ENCODE assay signal across 12 mouse cellular contexts in the genomic region with DNA sequence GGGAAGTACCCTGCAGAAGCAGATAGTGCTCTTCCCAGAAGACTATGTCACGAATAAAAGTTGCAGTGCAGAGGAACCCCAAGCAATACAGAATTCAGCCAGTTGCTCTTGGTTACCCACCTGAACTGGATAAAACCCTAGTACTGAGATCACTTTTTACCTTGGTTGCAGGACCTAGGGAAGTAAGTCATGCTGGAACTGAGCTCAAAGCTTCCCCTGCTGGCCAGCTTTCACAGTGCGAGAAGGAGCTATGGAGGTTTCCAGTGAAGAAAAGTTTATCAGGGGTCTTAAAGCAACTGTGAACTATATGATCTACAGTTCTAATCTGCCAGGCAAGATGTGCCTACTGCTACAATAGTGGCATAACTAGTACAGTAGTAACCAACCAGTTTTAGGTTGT. TPM values are rescaled to one million over a fixed set of nuclear protein-coding genes. Genes with fewer than 3 reads are reported as not detected.
A peak's percentile ranks its signal among the peaks of the same experiment; 100 is the strongest.
DNase-seq lines count a peak whose midpoint lies in the region; ATAC-seq and TF ChIP-seq lines count a peak whose summit lies in the region.
"Had no signal": no experiment of that assay in that cellular context is flagged by ENCODE, and none has a peak within 500 bp of the region (broad histone marks: within the 10 kb centered on the region; RNA-seq: fewer than 3 reads in every experiment).

No protein-coding gene starts in this region.

- no peak for DNase-seq in heart, postnatal 0 days (ENCODE audit: low spot score)
- no peak for DNase-seq in heart, adult 9 months (ENCODE audit: low spot score in 2 of 2)
- DNase-seq in midbrain, postnatal 0 days (ENCODE audit: low spot score) = no peak
- DNase-seq in midbrain, embryonic 10.5 days (ENCODE audit: low spot score) = no peak
- peak; percentile 25 to 31 for DNase-seq in thymus, postnatal 36 days
- no peak for DNase-seq in cerebellum, postnatal 25 days
- DNase-seq in adrenal gland, postnatal 25 days = no peak
- DNase-seq: adrenal gland, postnatal 10 days; cerebellum, adult 8-10 months had no signal

- H3K9me3 ChIP-seq in heart, postnatal 0 days (replicated peaks; ENCODE audit: control insufficient read depth, low read length) = no peaks in the 10 kb centered on the region
- H3K9me3 ChIP-seq in midbrain, postnatal 0 days (ENCODE audit: low read length) = no peaks in the 10 kb centered on the region
- peaks cover 10% of the 10 kb centered on the region; the same call in 1 of the 2 replicates for H3K9me3 ChIP-seq in midbrain, embryonic 10.5 days (replicated peaks)
- H3K9me3 ChIP-seq: hindbrain, embryonic 12.5 days had no signal

- peaks cover 11% of the 10 kb centered on the region for H3K4me1 ChIP-seq in heart, postnatal 0 days (ENCODE audit: control insufficient read depth, insufficient read depth)
- H3K4me1 ChIP-seq in midbrain, postnatal 0 days (ENCODE audit: insufficient read depth, low read length) = peaks cover 6% of the 10 kb centered on the region
- peaks cover 16% of the 10 kb centered on the region for H3K4me1 ChIP-seq in midbrain, embryonic 10.5 days

- H3K4me3 ChIP-seq in heart, postnatal 0 days (ENCODE audit: low read depth, low read length) = no peak overlapping the region
- H3K4me3 ChIP-seq in midbrain, postnatal 0 days (ENCODE audit: low read depth, low read length) = no peak overlapping the region
- H3K4me3 ChIP-seq in midbrain, embryonic 10.5 days = no peak overlapping the region
- H3K4me3 ChIP-seq: hindbrain, embryonic 12.5 days; midbrain, embryonic 13.5 days had no signal

- no peak overlapping the region for H3K9ac ChIP-seq in heart, postnatal 0 days (replicated peaks; ENCODE audit: low read depth, low read length)
- no peak overlapping the region for H3K9ac ChIP-seq in midbrain, postnatal 0 days (replicated peaks; ENCODE audit: low read length, poor library complexity, severe bottlenecking)
- H3K9ac ChIP-seq: hindbrain, embryonic 12.5 days; midbrain, embryonic 13.5 days had no signal

- no peak for ATAC-seq in heart, postnatal 0 days (ENCODE audit: insufficient read depth, low read depth)
- ATAC-seq in midbrain, postnatal 0 days (ENCODE audit: low FRiP score) = no peak
- peak; percentile 40 for ATAC-seq in granulocyte monocyte progenitor cell, adult 5-6 weeks (replicated peaks; ENCODE audit: poor library complexity, severe bottlenecking)
- ATAC-seq: midbrain, embryonic 13.5 days had no signal

- H3K36me3 ChIP-seq in heart, postnatal 0 days (replicated peaks; ENCODE audit: control insufficient read depth, insufficient read depth, low read length) = no peaks in the 10 kb centered on the region
- H3K36me3 ChIP-seq in midbrain, postnatal 0 days (ENCODE audit: insufficient read depth, low read length) = no peaks in the 10 kb centered on the region
- H3K36me3 ChIP-seq in midbrain, embryonic 10.5 days = peaks cover 41% of the 10 kb centered on the region

- no peak overlapping the region for H3K27ac ChIP-seq in heart, postnatal 0 days (ENCODE audit: low read depth)
- no peak overlapping the region for H3K27ac ChIP-seq in midbrain, postnatal 0 days (ENCODE audit: low read depth, low read length)
- H3K27ac ChIP-seq in midbrain, embryonic 10.5 days (replicated peaks) = no peak overlapping the region
- H3K27ac ChIP-seq: hindbrain, embryonic 12.5 days; midbrain, embryonic 13.5 days had no signal

- H3K27me3 ChIP-seq in heart, postnatal 0 days (ENCODE audit: control insufficient read depth, insufficient read depth, low read length) = no peaks in the 10 kb centered on the region
- no peaks in the 10 kb centered on the region for H3K27me3 ChIP-seq in midbrain, postnatal 0 days (ENCODE audit: insufficient read depth, low read length)
- H3K27me3 ChIP-seq in midbrain, embryonic 10.5 days (ENCODE audit: low read depth, poor library complexity, severe bottlenecking) = no peaks in the 10 kb centered on the region
- H3K27me3 ChIP-seq: hindbrain, embryonic 12.5 days; midbrain, embryonic 13.5 days had no signal

- H3K4me2 ChIP-seq in heart, postnatal 0 days (ENCODE audit: low read depth, low read length) = no peak overlapping the region
- H3K4me2 ChIP-seq in midbrain, postnatal 0 days (ENCODE audit: low read depth, low read length, poor library complexity, severe bottlenecking) = no peak overlapping the region
- H3K4me2 ChIP-seq: hindbrain, embryonic 12.5 days; midbrain, embryonic 13.5 days had no signal

- TF ChIP-seq CTCF in heart, postnatal 0 days (IDR thresholded peaks at IDR 0.05; ENCODE audit: low read depth) = peak; percentile 11; the same call in 1 of the 2 replicates
- TF ChIP-seq CTCF in midbrain, postnatal 0 days (IDR thresholded peaks at IDR 0.05) = peak; percentile 37

- no peak for TF ChIP-seq EP300 in heart, postnatal 0 days (IDR thresholded peaks at IDR 0.05; ENCODE audit: low read depth)

- 93% methylated on average over 2 of the region's 2 CpGs for WGBS in heart, postnatal 0 days
- WGBS in midbrain, postnatal 0 days = 98% methylated on average over 2 of the region's 2 CpGs
- 92% methylated on average over 2 of the region's 2 CpGs for WGBS in midbrain, embryonic 10.5 days

RNA-seq across cellular contexts. Expression of a gene that starts 5.5 kb away (rescaled TPM):
- total RNA-seq in heart, postnatal 0 days (2014; rRNA removed; ENCODE audit: low replicate concordance) = 12.9 and 19.6 TPM in 2 replicates
- polyA plus RNA-seq in heart, postnatal 0 days (2015; fragmentation: Nextera tagmentation; extraction: Ambion mirVana) = 14.7 and 16.3 TPM in 2 replicates
- total RNA-seq in midbrain, postnatal 0 days (2014; rRNA removed) = 37.3 and 44.8 TPM in 2 replicates
- polyA plus RNA-seq in midbrain, postnatal 0 days (2015; fragmentation: Nextera tagmentation; extraction: Ambion mirVana) = 35.1 and 37.7 TPM in 2 replicates
- polyA plus RNA-seq in midbrain, embryonic 10.5 days (2016; fragmentation: Nextera tagmentation; extraction: Ambion mirVana) = 62.0 and 76.7 TPM in 2 replicates
- total RNA-seq in granulocyte monocyte progenitor cell, adult 5-6 weeks (2014; fragmentation: Nextera tagmentation) = 15.9 and 16.8 TPM in 2 replicates
- 11.3 and 16.8 TPM in 2 replicates for total RNA-seq in granulocyte monocyte progenitor cell, adult 5-6 weeks (2017)
- total RNA-seq in adrenal gland, postnatal 25 days (2021) = 18.0 and 19.0 TPM in 2 replicates

Comparison
In these comparisons a context has a peak if more than half of its experiments do, and no peak if none do; other contexts are left out.
1. DNase-seq: peak in thymus, postnatal 36 days (2 of 2); none in heart, postnatal 0 days (single experiment), heart, adult 9 months (0 of 2), midbrain, postnatal 0 days (single experiment), midbrain, embryonic 10.5 days (single experiment), cerebellum, postnatal 25 days (0 of 2) and adrenal gland, postnatal 25 days (single experiment).